Mouse (Mus musculus) left cerebral cortex, adult 18-20 months (tissue): ENCODE data around the gene Zcchc9. TPM values are rescaled to one million over a fixed set of nuclear protein-coding genes. Genes with fewer than 3 reads are reported as not detected.
"Not testable (repeated sequence)": the region's sequence is repeated elsewhere in the genome, so short reads cannot be mapped to it uniquely, and the experiment has no call there.

Experiments
- DNase-seq, 2 experiments: peaks; one replicate each; pipeline ENCODE4 v3.0.0; 2021 to 2022; ENCODE audit warnings: low spot score in 2 of 2, mixed read lengths in 1 of 2
- microRNA-seq, 2 experiments: library from miRNA; unstranded; fragments of <30 nt; microRNA quantifications; one replicate each; pipeline ENCODE4 v1.2.0; 2021
- total RNA-seq, 2 experiments: library from RNA; stranded (reverse); gene quantifications; 2 replicates each; pipeline ENCODE4 v1.2.3; 2021

Gene Zcchc9
- total RNA-seq, 2 experiments from 2014 or later = 16.0 to 17.0 TPM

- DNase-seq = not testable (repeated sequence)
Measured at GRCm38 (mm10) chr13:91763654-91764053, 43.9 kb downstream of the Zcchc9 start.

- no peak for DNase-seq
Measured at GRCm38 (mm10) chr13:91761654-91762445, 45.7 kb downstream of the Zcchc9 start.

GRCm38 (mm10) chr13:91760302-91761050 lies 47.0 kb downstream of the Zcchc9 start:
- no peak for DNase-seq

- no peak for DNase-seq
Measured at GRCm38 (mm10) chr13:91759791-91760190, 47.7 kb downstream of the Zcchc9 start.

- DNase-seq = no peak
Measured at GRCm38 (mm10) chr13:91758316-91759048, 49.0 kb downstream of the Zcchc9 start.

GRCm38 (mm10) chr13:91756230-91756629 lies 51.3 kb downstream of the Zcchc9 start:
- DNase-seq = no peak

GRCm38 (mm10) chr13:91754762-91755161 lies 52.7 kb downstream of the Zcchc9 start:
- no peak for DNase-seq

- no peak for DNase-seq
Measured at GRCm38 (mm10) chr13:91753724-91754123, 53.8 kb downstream of the Zcchc9 start.

GRCm38 (mm10) chr13:91749981-91750380 lies 57.5 kb downstream of the Zcchc9 start:
- no peak for DNase-seq

- DNase-seq = no peak
Measured at GRCm38 (mm10) chr13:91748401-91748800, 59.1 kb downstream of the Zcchc9 start.

Small RNA genes lying within 50 kb of the gene (microRNA-seq; reads per million reads assigned to microRNA genes)
- gene Gm27656 = 0 reads per million in 2 experiments

Other genes starting within 250 kb of the Zcchc9 start
- under 1 TPM in 1 of 2 experiments, not detected in 1; 0.16 TPM for gene Acot12, start 66.2 kb downstream of the Zcchc9 start, total RNA-seq
- gene Ckmt2, start 69.2 kb upstream of the Zcchc9 start, total RNA-seq = not detected